In genomic region chr6:88787496-88787895, GRCm38 (mm10) we compare ENCODE assay signal across 8 mouse cellular contexts. TPM values are rescaled to one million over a fixed set of nuclear protein-coding genes. Genes with fewer than 3 reads are reported as not detected.
DNase-seq lines count a peak whose midpoint lies in the region; ATAC-seq and TF ChIP-seq lines count a peak whose summit lies in the region.

No protein-coding gene starts in this region.

- DNase-seq in heart, postnatal 25 days (ENCODE audit: low spot score): no peak
- peak; percentile 58 for DNase-seq in brain, embryonic 14.5 days (ENCODE audit: low read depth)
- DNase-seq in urinary bladder, adult 18-20 months (ENCODE audit: low spot score in 2 of 2): no peak
- DNase-seq in layer of hippocampus, adult 11-12 months (ENCODE audit: low spot score): no peak
- no peak for DNase-seq in yolk sac, embryonic 10.5 days (ENCODE audit: low spot score)

- no peaks in the 10 kb centered on the region for H3K36me3 ChIP-seq in heart, embryonic 15.5 days
- H3K36me3 ChIP-seq in forebrain, embryonic 12.5 days (replicated peaks): no peaks in the 10 kb centered on the region
- H3K36me3 ChIP-seq in liver, embryonic 12.5 days: no peaks in the 10 kb centered on the region

- no peaks in the 10 kb centered on the region for H3K27me3 ChIP-seq in heart, embryonic 15.5 days
- 0 out of 2 replicates have a peak, but pooled peaks cover 2% of the 10 kb centered on the region for H3K27me3 ChIP-seq in forebrain, embryonic 12.5 days
- peaks cover 4% of the 10 kb centered on the region; the same call in 1 of the 2 replicates for H3K27me3 ChIP-seq in liver, embryonic 12.5 days (replicated peaks)

- TF ChIP-seq POLR2A in brain, embryonic 14.5 days (IDR thresholded peaks at IDR 0.05; ENCODE audit: borderline replicate concordance, extremely low read depth, insufficient read depth, insufficient read length, poor library complexity, severe bottlenecking): no peak

- H3K9me3 ChIP-seq in heart, embryonic 15.5 days (replicated peaks): no peaks in the 10 kb centered on the region
- no peaks in the 10 kb centered on the region for H3K9me3 ChIP-seq in forebrain, embryonic 12.5 days
- no peaks in the 10 kb centered on the region for H3K9me3 ChIP-seq in liver, embryonic 12.5 days (replicated peaks)

- no peak for ATAC-seq in heart, embryonic 15.5 days (replicated peaks; ENCODE audit: insufficient number of reproducible peaks, insufficient read depth, low FRiP score, low read depth)
- peak; percentile 20 for ATAC-seq in forebrain, embryonic 12.5 days (ENCODE audit: low FRiP score)
- ATAC-seq in liver, embryonic 12.5 days: no peak

- H3K9ac ChIP-seq in heart, embryonic 15.5 days: peak overlapping the region; percentile 0; the same call in 1 of the 2 replicates
- H3K9ac ChIP-seq in forebrain, embryonic 12.5 days: no peak overlapping the region
- H3K9ac ChIP-seq in liver, embryonic 12.5 days: no peak overlapping the region

- intact Hi-C loops in heart, postnatal 25 days (cut with DNase I): loop anchor here (2.0 kb wide), 1 partner anchor 39 kb away; no protein-coding TSS in a partner anchor

- WGBS in heart, embryonic 15.5 days: 62% methylated on average over 14 of the region's 14 CpGs
- WGBS in forebrain, embryonic 12.5 days: 64% methylated on average over 14 of the region's 14 CpGs
- 77% methylated on average over 14 of the region's 14 CpGs for WGBS in liver, embryonic 12.5 days (ENCODE audit: insufficient replicate concordance)

- no peak overlapping the region for H3K4me2 ChIP-seq in heart, embryonic 15.5 days
- no peak overlapping the region for H3K4me2 ChIP-seq in forebrain, embryonic 12.5 days
- H3K4me2 ChIP-seq in liver, embryonic 12.5 days: no peak overlapping the region

- peaks cover 61% of the 10 kb centered on the region for H3K4me1 ChIP-seq in heart, embryonic 15.5 days (replicated peaks)
- H3K4me1 ChIP-seq in forebrain, embryonic 12.5 days: peaks cover 39% of the 10 kb centered on the region
- H3K4me1 ChIP-seq in liver, embryonic 12.5 days: peaks cover 78% of the 10 kb centered on the region

- H3K4me3 ChIP-seq in heart, embryonic 15.5 days: no peak overlapping the region
- H3K4me3 ChIP-seq in forebrain, embryonic 12.5 days (replicated peaks): no peak overlapping the region
- H3K4me3 ChIP-seq in liver, embryonic 12.5 days: no peak overlapping the region

- H3K27ac ChIP-seq in heart, embryonic 15.5 days: peak overlapping the region; percentile 95; the same call in 1 of the 2 replicates
- H3K27ac ChIP-seq in forebrain, embryonic 12.5 days: peak overlapping the region; percentile 68
- H3K27ac ChIP-seq in liver, embryonic 12.5 days: 0 out of 2 replicates have a peak overlapping the region, but pooled peaks have one; percentile 5

- no peak for TF ChIP-seq CTCF in brain, embryonic 14.5 days (IDR thresholded peaks at IDR 0.05; ENCODE audit: borderline replicate concordance, extremely low read depth, insufficient read depth, insufficient read length)

RNA-seq across cellular contexts. Expression of gene Abtb1, which starts 54.3 kb away (rescaled TPM):
- 21.7 and 27.3 TPM in 2 replicates for polyA plus RNA-seq in heart, embryonic 15.5 days (2015; fragmentation: Nextera tagmentation; extraction: Ambion mirVana)
- total RNA-seq in heart, postnatal 25 days (2021): 10 to 100 TPM; 21.9 to 23.3 TPM
- polyA plus RNA-seq in brain, embryonic 14.5 days (2012; rRNA removed): 61.7 and 83.6 TPM in 2 replicates
- polyA plus RNA-seq in forebrain, embryonic 12.5 days (2016; fragmentation: Nextera tagmentation; extraction: Ambion mirVana): 23.0 and 23.5 TPM in 2 replicates
- polyA plus RNA-seq in liver, embryonic 12.5 days (2016; fragmentation: Nextera tagmentation; extraction: Ambion mirVana): 37.6 and 40.0 TPM in 2 replicates

Comparison
In these comparisons a context has a peak if more than half of its experiments do, and no peak if none do; other contexts are left out.
1. H3K27ac ChIP-seq: peak in every context shown above with its lines; median percentile 95 in heart, embryonic 15.5 days; 68 in forebrain, embryonic 12.5 days; 5 in liver, embryonic 12.5 days.